Comparison of ENCODE assay signal across 12 mouse cellular contexts in the genomic region with DNA sequence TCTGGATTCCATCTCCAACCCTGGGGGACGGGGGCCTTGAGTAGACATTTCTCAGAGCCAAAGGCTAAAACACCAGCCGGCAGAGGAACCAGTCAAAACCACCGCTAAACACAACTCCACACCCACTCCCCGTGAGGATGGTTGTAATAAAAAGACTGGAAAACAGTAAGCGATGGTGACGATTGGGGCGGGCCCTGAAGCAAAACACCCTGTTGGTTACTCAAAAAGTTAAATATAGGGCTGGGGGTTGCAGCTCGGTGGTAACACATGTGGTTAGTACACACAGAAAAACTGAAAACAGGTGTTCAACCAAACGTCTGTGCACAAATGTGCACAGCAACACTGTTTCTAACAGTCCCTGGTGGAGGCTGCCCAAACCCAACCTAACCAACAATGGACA. TPM values are rescaled to one million over a fixed set of nuclear protein-coding genes. Genes with fewer than 3 reads are reported as not detected.
DNase-seq lines count a peak whose midpoint lies in the region; ATAC-seq lines count a peak whose summit lies in the region.
"Had no signal": no experiment of that assay in that cellular context is flagged by ENCODE, and none has a peak within 500 bp of the region (broad histone marks: within the 10 kb centered on the region; RNA-seq: fewer than 3 reads in every experiment).

No protein-coding gene starts in this region.

- no peak overlapping the region for H3K4me3 ChIP-seq in midbrain, embryonic 14.5 days (replicated peaks; ENCODE audit: low read depth, low read length)
- no peak overlapping the region for H3K4me3 ChIP-seq in midbrain, embryonic 11.5 days (ENCODE audit: low read depth, low read length)
- H3K4me3 ChIP-seq in embryonic facial prominence, embryonic 13.5 days = 0 out of 2 replicates have a peak overlapping the region, but pooled peaks have one; percentile 0
- no peak overlapping the region for H3K4me3 ChIP-seq in limb, embryonic 15.5 days
- H3K4me3 ChIP-seq in hindbrain, embryonic 14.5 days (replicated peaks; ENCODE audit: low read length) = no peak overlapping the region
- H3K4me3 ChIP-seq: myocyte had no signal

- no peak overlapping the region for H3K4me2 ChIP-seq in midbrain, embryonic 14.5 days (ENCODE audit: low read length)
- H3K4me2 ChIP-seq in midbrain, embryonic 11.5 days = no peak overlapping the region
- H3K4me2 ChIP-seq in embryonic facial prominence, embryonic 13.5 days = peak overlapping the region; percentile 41; the same call in 1 of the 2 replicates
- H3K4me2 ChIP-seq in limb, embryonic 15.5 days = no peak overlapping the region
- H3K4me2 ChIP-seq in hindbrain, embryonic 14.5 days (replicated peaks) = no peak overlapping the region

- H3K27me3 ChIP-seq in midbrain, embryonic 14.5 days (ENCODE audit: control insufficient read depth, insufficient read depth, low read length) = no peaks in the 10 kb centered on the region
- H3K27me3 ChIP-seq in midbrain, embryonic 11.5 days (ENCODE audit: control insufficient read depth, insufficient read depth, low read length) = no peaks in the 10 kb centered on the region
- no peaks in the 10 kb centered on the region for H3K27me3 ChIP-seq in embryonic facial prominence, embryonic 13.5 days
- H3K27me3 ChIP-seq in limb, embryonic 15.5 days = no peaks in the 10 kb centered on the region
- no peaks in the 10 kb centered on the region for H3K27me3 ChIP-seq in hindbrain, embryonic 14.5 days (ENCODE audit: control insufficient read depth, insufficient read depth, low read length)

- H3K4me1 ChIP-seq in midbrain, embryonic 14.5 days (ENCODE audit: control insufficient read depth, insufficient read depth, low read length) = peaks cover 17% of the 10 kb centered on the region
- peaks cover 8% of the 10 kb centered on the region for H3K4me1 ChIP-seq in midbrain, embryonic 11.5 days (ENCODE audit: control insufficient read depth, insufficient read depth, low read length)
- H3K4me1 ChIP-seq in embryonic facial prominence, embryonic 13.5 days = peaks cover 64% of the 10 kb centered on the region
- peaks cover 55% of the 10 kb centered on the region for H3K4me1 ChIP-seq in limb, embryonic 15.5 days
- peaks cover 12% of the 10 kb centered on the region for H3K4me1 ChIP-seq in hindbrain, embryonic 14.5 days (replicated peaks; ENCODE audit: control insufficient read depth, insufficient read depth, low read length)

- no peak for ATAC-seq in midbrain, embryonic 14.5 days (ENCODE audit: low FRiP score, low TSS enrichment)
- ATAC-seq in midbrain, embryonic 11.5 days (ENCODE audit: low FRiP score) = no peak
- no peak for ATAC-seq in embryonic facial prominence, embryonic 13.5 days (ENCODE audit: insufficient number of reproducible peaks, insufficient read depth, low FRiP score, low TSS enrichment, low read depth)
- no peak for ATAC-seq in limb, embryonic 15.5 days (ENCODE audit: insufficient number of reproducible peaks, low FRiP score, low TSS enrichment, low read depth)
- ATAC-seq in hindbrain, embryonic 14.5 days (ENCODE audit: low FRiP score) = no peak
- ATAC-seq: hindbrain, embryonic 16.5 days had no signal

- DNase-seq in midbrain, embryonic 14.5 days = no peak
- DNase-seq in midbrain, embryonic 11.5 days (ENCODE audit: low spot score, missing footprints) = no peak
- no peak for DNase-seq in gastrocnemius, adult 18-20 months (ENCODE audit: low spot score)
- no peak for DNase-seq in hindbrain, embryonic 14.5 days (ENCODE audit: low spot score)
- no peak for DNase-seq in gastrocnemius, postnatal 4 days (ENCODE audit: low spot score in 2 of 2)
- DNase-seq: cerebellum, postnatal 10 days; kidney, postnatal 14 days had no signal

- H3K9me3 ChIP-seq in midbrain, embryonic 14.5 days (ENCODE audit: control insufficient read depth, low read length) = no peaks in the 10 kb centered on the region
- no peaks in the 10 kb centered on the region for H3K9me3 ChIP-seq in midbrain, embryonic 11.5 days (ENCODE audit: control insufficient read depth, low read length)
- no peaks in the 10 kb centered on the region for H3K9me3 ChIP-seq in embryonic facial prominence, embryonic 13.5 days
- H3K9me3 ChIP-seq in limb, embryonic 15.5 days = no peaks in the 10 kb centered on the region
- peaks cover 4% of the 10 kb centered on the region; the same call in 1 of the 2 replicates for H3K9me3 ChIP-seq in hindbrain, embryonic 14.5 days (ENCODE audit: control insufficient read depth, low read length)
- H3K9me3 ChIP-seq: G1E had no signal

- 82% methylated on average over 9 of the region's 9 CpGs for WGBS in midbrain, embryonic 14.5 days
- 74% methylated on average over 9 of the region's 9 CpGs for WGBS in midbrain, embryonic 11.5 days
- WGBS in embryonic facial prominence, embryonic 13.5 days = 22% methylated on average over 9 of the region's 9 CpGs
- 21% methylated on average over 9 of the region's 9 CpGs for WGBS in limb, embryonic 15.5 days
- 80% methylated on average over 9 of the region's 9 CpGs for WGBS in hindbrain, embryonic 14.5 days

- no peaks in the 10 kb centered on the region for H3K36me3 ChIP-seq in midbrain, embryonic 14.5 days (ENCODE audit: control insufficient read depth, insufficient read depth, low read length)
- H3K36me3 ChIP-seq in midbrain, embryonic 11.5 days (ENCODE audit: control insufficient read depth, insufficient read depth, low read length) = no peaks in the 10 kb centered on the region
- no peaks in the 10 kb centered on the region for H3K36me3 ChIP-seq in embryonic facial prominence, embryonic 13.5 days
- H3K36me3 ChIP-seq in limb, embryonic 15.5 days = no peaks in the 10 kb centered on the region; the same call in 1 of the 2 replicates
- no peaks in the 10 kb centered on the region for H3K36me3 ChIP-seq in hindbrain, embryonic 14.5 days (replicated peaks; ENCODE audit: control insufficient read depth, insufficient read depth)

- H3K9ac ChIP-seq in midbrain, embryonic 14.5 days (replicated peaks; ENCODE audit: low read length) = no peak overlapping the region
- H3K9ac ChIP-seq in midbrain, embryonic 11.5 days (ENCODE audit: low read length) = no peak overlapping the region
- no peak overlapping the region for H3K9ac ChIP-seq in embryonic facial prominence, embryonic 13.5 days
- no peak overlapping the region for H3K9ac ChIP-seq in limb, embryonic 15.5 days
- H3K9ac ChIP-seq in hindbrain, embryonic 14.5 days = no peak overlapping the region

- 0 out of 2 replicates have a peak overlapping the region, but pooled peaks have one; percentile 5 for H3K27ac ChIP-seq in midbrain, embryonic 14.5 days (replicated peaks; ENCODE audit: low read depth, low read length)
- no peak overlapping the region for H3K27ac ChIP-seq in midbrain, embryonic 11.5 days (ENCODE audit: low read depth, low read length)
- H3K27ac ChIP-seq in embryonic facial prominence, embryonic 13.5 days = peak overlapping the region; percentile 87
- H3K27ac ChIP-seq in limb, embryonic 15.5 days = peak overlapping the region; percentile 47
- H3K27ac ChIP-seq in hindbrain, embryonic 14.5 days = no peak overlapping the region

RNA-seq across cellular contexts. Expression of a gene that starts 7.4 kb away (rescaled TPM):
- 12.1 and 14.3 TPM in 2 replicates for polyA plus RNA-seq in midbrain, embryonic 14.5 days (2014; fragmentation: Nextera tagmentation; extraction: Ambion mirVana)
- polyA plus RNA-seq in midbrain, embryonic 11.5 days (2014; fragmentation: Nextera tagmentation; extraction: Ambion mirVana) = 9.8 and 10.7 TPM in 2 replicates
- 11.5 and 11.6 TPM in 2 replicates for polyA plus RNA-seq in embryonic facial prominence, embryonic 13.5 days (2015; fragmentation: Nextera tagmentation; extraction: Ambion mirVana)
- polyA plus RNA-seq in limb, embryonic 15.5 days (2015; fragmentation: Nextera tagmentation; extraction: Ambion mirVana) = 7.7 and 8.5 TPM in 2 replicates
- 10 to 100 TPM; 33.1 to 35.2 TPM for total RNA-seq in gastrocnemius, adult 18-20 months (2021)
- polyA plus RNA-seq in hindbrain, embryonic 14.5 days (2014; fragmentation: Nextera tagmentation; extraction: Ambion mirVana) = 10.8 and 11.2 TPM in 2 replicates
- total RNA-seq in gastrocnemius, postnatal 4 days (2021) = 10 to 100 TPM; 37.4 to 41.9 TPM

Comparison
In these comparisons a context has a peak if more than half of its experiments do, and no peak if none do; other contexts are left out.
1. H3K27ac ChIP-seq: peak in midbrain, embryonic 14.5 days (single experiment), embryonic facial prominence, embryonic 13.5 days (single experiment) and limb, embryonic 15.5 days (single experiment); none in midbrain, embryonic 11.5 days (single experiment) and hindbrain, embryonic 14.5 days (single experiment).